In genomic region chr1:180268249-180269031, GRCm38 (mm10) we compare ENCODE assay signal across 8 mouse cellular contexts. TPM values are rescaled to one million over a fixed set of nuclear protein-coding genes. Genes with fewer than 3 reads are reported as not detected.
DNase-seq lines count a peak whose midpoint lies in the region; ATAC-seq and TF ChIP-seq lines count a peak whose summit lies in the region.

No protein-coding gene starts in this region.

- no peak overlapping the region for H3K4me2 ChIP-seq in embryonic facial prominence, embryonic 14.5 days (ENCODE audit: low read depth, low read length)
- H3K4me2 ChIP-seq in kidney, embryonic 15.5 days = no peak overlapping the region

- peaks cover 3% of the 10 kb centered on the region for H3K4me1 ChIP-seq in bone marrow, adult 2 months (ENCODE audit: control insufficient read depth, insufficient read depth, low read length)
- no peaks in the 10 kb centered on the region for H3K4me1 ChIP-seq in embryonic facial prominence, embryonic 14.5 days (ENCODE audit: control insufficient read depth, insufficient read depth, low read length)
- H3K4me1 ChIP-seq in heart, embryonic 10.5 days = peaks cover 11% of the 10 kb centered on the region
- peaks cover 28% of the 10 kb centered on the region for H3K4me1 ChIP-seq in kidney, embryonic 15.5 days
- peaks cover 7% of the 10 kb centered on the region for H3K4me1 ChIP-seq in liver, adult 2 months (ENCODE audit: control insufficient read depth, insufficient read depth, low read length)

- peak; percentile 97 for TF ChIP-seq CTCF in bone marrow, adult 2 months (IDR thresholded peaks at IDR 0.05; ENCODE audit: control insufficient read depth, insufficient read depth, low read length)
- peak; percentile 91 for TF ChIP-seq CTCF in liver, adult 2 months (IDR thresholded peaks at IDR 0.05; ENCODE audit: low read depth, low read length)

- no peaks in the 10 kb centered on the region for H3K27me3 ChIP-seq in embryonic facial prominence, embryonic 14.5 days (replicated peaks; ENCODE audit: control insufficient read depth, insufficient read depth, low read length)
- peaks cover 30% of the 10 kb centered on the region for H3K27me3 ChIP-seq in heart, embryonic 10.5 days (ENCODE audit: insufficient read depth, poor library complexity, severe bottlenecking)
- no peaks in the 10 kb centered on the region; the same call in 1 of the 2 replicates for H3K27me3 ChIP-seq in kidney, embryonic 15.5 days
- H3K27me3 ChIP-seq in liver, adult 2 months (ENCODE audit: control insufficient read depth, insufficient read depth, low read length) = no peaks in the 10 kb centered on the region
- no peaks in the 10 kb centered on the region for H3K27me3 ChIP-seq in splenic B cell, adult 2 months (ENCODE audit: control insufficient read depth, insufficient read depth, low read length, poor library complexity, severe bottlenecking)

- no peak overlapping the region for H3K27ac ChIP-seq in bone marrow, adult 2 months (ENCODE audit: control insufficient read depth, insufficient read depth, low read depth, low read length, poor library complexity)
- no peak overlapping the region for H3K27ac ChIP-seq in embryonic facial prominence, embryonic 14.5 days (replicated peaks; ENCODE audit: low read depth, low read length)
- H3K27ac ChIP-seq in heart, embryonic 10.5 days = peak overlapping the region; percentile 52
- H3K27ac ChIP-seq in kidney, embryonic 15.5 days = no peak overlapping the region
- H3K27ac ChIP-seq in liver, adult 2 months (replicated peaks; ENCODE audit: insufficient read depth, low read depth, low read length) = no peak overlapping the region

- 18% methylated on average over 12 of the region's 12 CpGs for WGBS in bone marrow, adult 2 months
- 17% methylated on average over 12 of the region's 12 CpGs for WGBS in embryonic facial prominence, embryonic 14.5 days
- 15% methylated on average over 12 of the region's 12 CpGs for WGBS in heart, embryonic 10.5 days
- WGBS in kidney, embryonic 15.5 days = 12% methylated on average over 12 of the region's 12 CpGs
- WGBS in liver, adult 2 months = 17% methylated on average over 12 of the region's 12 CpGs

- peak; percentile 88 for ATAC-seq in embryonic facial prominence, embryonic 14.5 days (ENCODE audit: low read depth)
- peak; percentile 71 for ATAC-seq in kidney, embryonic 15.5 days (replicated peaks; ENCODE audit: low FRiP score)

- no peak for TF ChIP-seq POLR2A in bone marrow, adult 2 months (IDR thresholded peaks at IDR 0.05; ENCODE audit: borderline replicate concordance, control insufficient read depth, low read depth, low read length)
- no peak for TF ChIP-seq POLR2A in liver, adult 2 months (IDR thresholded peaks at IDR 0.05; ENCODE audit: extremely low read depth, insufficient read depth, low read length)

- H3K9me3 ChIP-seq in embryonic facial prominence, embryonic 14.5 days (ENCODE audit: control insufficient read depth, low read length) = no peaks in the 10 kb centered on the region
- H3K9me3 ChIP-seq in heart, embryonic 10.5 days = no peaks in the 10 kb centered on the region
- H3K9me3 ChIP-seq in kidney, embryonic 15.5 days (replicated peaks) = no peaks in the 10 kb centered on the region

- H3K4me3 ChIP-seq in bone marrow, adult 2 months (replicated peaks; ENCODE audit: control insufficient read depth, low read depth, low read length) = no peak overlapping the region
- H3K4me3 ChIP-seq in embryonic facial prominence, embryonic 14.5 days (ENCODE audit: low read depth, low read length) = no peak overlapping the region
- no peak overlapping the region for H3K4me3 ChIP-seq in heart, embryonic 10.5 days
- no peak overlapping the region for H3K4me3 ChIP-seq in kidney, embryonic 15.5 days (replicated peaks)
- H3K4me3 ChIP-seq in liver, adult 2 months (ENCODE audit: insufficient read depth, low read depth, low read length) = no peak overlapping the region

- H3K36me3 ChIP-seq in embryonic facial prominence, embryonic 14.5 days (ENCODE audit: control insufficient read depth, insufficient read depth, low read length) = no peaks in the 10 kb centered on the region
- H3K36me3 ChIP-seq in heart, embryonic 10.5 days = no peaks in the 10 kb centered on the region
- H3K36me3 ChIP-seq in kidney, embryonic 15.5 days = no peaks in the 10 kb centered on the region
- no peaks in the 10 kb centered on the region for H3K36me3 ChIP-seq in liver, adult 2 months (ENCODE audit: control insufficient read depth, insufficient read depth, low read length)
- H3K36me3 ChIP-seq in splenic B cell, adult 2 months (ENCODE audit: control insufficient read depth, insufficient read depth, low read length, poor library complexity, severe bottlenecking) = no peaks in the 10 kb centered on the region

- H3K9ac ChIP-seq in embryonic facial prominence, embryonic 14.5 days (ENCODE audit: low read depth, low read length) = no peak overlapping the region
- H3K9ac ChIP-seq in kidney, embryonic 15.5 days = 0 out of 2 replicates have a peak overlapping the region, but pooled peaks have one; percentile 14
- no peak overlapping the region for H3K9ac ChIP-seq in liver, adult 2 months (ENCODE audit: low read depth, low read length)

- peak; percentile 92 for DNase-seq in B cell, adult 2 months
- peak; percentile 93 for DNase-seq in embryonic facial prominence, embryonic 14.5 days (ENCODE audit: low spot score)
- DNase-seq in heart, embryonic 10.5 days (ENCODE audit: low spot score) = peak; percentile 91
- DNase-seq in liver, adult 2 months (ENCODE audit: extremely low read depth, low read depth, low spot score) = peak; percentile 70
- peak; percentile 93 for DNase-seq in naive thymus-derived CD4-positive, alpha-beta T cell, adult 2 months (ENCODE audit: low read depth)
- peak; percentile 93 for DNase-seq in splenic B cell, adult 2 months (ENCODE audit: low read depth, low spot score)

- no peaks in the 10 kb centered on the region for H3K79me2 ChIP-seq in liver, adult 2 months (ENCODE audit: control insufficient read depth, insufficient read depth, low read length)

RNA-seq across cellular contexts. Expression of gene Psen2, which starts 5.2 kb away (rescaled TPM):
- 43.0 and 58.1 TPM in 2 replicates for polyA plus RNA-seq in bone marrow, adult 2 months (2011; ENCODE audit: insufficient read depth, insufficient read length, low replicate concordance, missing spikeins)
- 18.8 and 19.6 TPM in 2 replicates for polyA plus RNA-seq in embryonic facial prominence, embryonic 14.5 days (2014; fragmentation: Nextera tagmentation; extraction: Ambion mirVana)
- polyA plus RNA-seq in heart, embryonic 10.5 days (2016; fragmentation: Nextera tagmentation; extraction: Ambion mirVana) = 15.6 and 16.4 TPM in 2 replicates
- polyA plus RNA-seq in kidney, embryonic 15.5 days (2015; fragmentation: Nextera tagmentation; extraction: Ambion mirVana) = 18.4 and 18.7 TPM in 2 replicates
- 247 and 256 TPM in 2 replicates for total RNA-seq in liver, adult 2 months (2014; rRNA removed)
- 711 and 783 TPM in 2 replicates for polyA plus RNA-seq in liver, adult 2 months (2012; rRNA removed)

Comparison
In these comparisons a context has a peak if more than half of its experiments do, and no peak if none do; other contexts are left out.
1. RNA of gene Psen2, which starts 5.2 kb away (polyA plus RNA-seq): 711 to 783 TPM in liver, adult 2 months; 43.0 to 58.1 TPM in bone marrow, adult 2 months, 18.8 to 19.6 TPM in embryonic facial prominence, embryonic 14.5 days, 18.4 to 18.7 TPM in kidney, embryonic 15.5 days and 15.6 to 16.4 TPM in heart, embryonic 10.5 days; every median in the first group is over 10 times any median in the second.
2. Peak in every context shown above with its lines, with median percentiles within 50 percentile points of each other: DNase-seq.